In genomic region chr10:97436662-97437061, GRCm38 (mm10) we compare ENCODE assay signal across 9 mouse cellular contexts. TPM values are rescaled to one million over a fixed set of nuclear protein-coding genes. Genes with fewer than 3 reads are reported as not detected.
DNase-seq lines count a peak whose midpoint lies in the region; ATAC-seq and TF ChIP-seq lines count a peak whose summit lies in the region.
"Had no signal": no experiment of that assay in that cellular context is flagged by ENCODE, and none has a peak within 500 bp of the region (broad histone marks: within the 10 kb centered on the region; RNA-seq: fewer than 3 reads in every experiment).

No protein-coding gene starts in this region.

- no peak overlapping the region for H3K9ac ChIP-seq in limb, embryonic 12.5 days (replicated peaks)

- no peaks in the 10 kb centered on the region for H3K27me3 ChIP-seq in C2C12 (ENCODE audit: control insufficient read depth, insufficient read depth, insufficient read length)
- H3K27me3 ChIP-seq in limb, embryonic 12.5 days = no peaks in the 10 kb centered on the region
- H3K27me3 ChIP-seq in kidney, adult 2 months (replicated peaks; ENCODE audit: control insufficient read depth, insufficient read depth, low read length) = no peaks in the 10 kb centered on the region

- no peak overlapping the region for H3ac ChIP-seq in C2C12 (ENCODE audit: control insufficient read depth, insufficient read length, low read depth)

- H3K4me3 ChIP-seq in C2C12 (ENCODE audit: insufficient read depth, poor library complexity, severe bottlenecking) = no peak overlapping the region
- no peak overlapping the region for H3K4me3 ChIP-seq in limb, embryonic 12.5 days (replicated peaks)
- H3K4me3 ChIP-seq in kidney, adult 2 months (ENCODE audit: insufficient read depth, low read depth, low read length) = no peak overlapping the region

- H3K9me3 ChIP-seq in limb, embryonic 12.5 days = no peaks in the 10 kb centered on the region

- H3K27ac ChIP-seq in limb, embryonic 12.5 days = 0 out of 2 replicates have a peak overlapping the region, but pooled peaks have one; percentile 29
- no peak overlapping the region for H3K27ac ChIP-seq in kidney, adult 2 months (ENCODE audit: insufficient read depth, low read depth, low read length)

- no peaks in the 10 kb centered on the region for H3K79me3 ChIP-seq in C2C12 (ENCODE audit: low read depth)

- TF ChIP-seq POLR2A in kidney, adult 2 months (IDR thresholded peaks at IDR 0.05; ENCODE audit: low read depth, low read length) = no peak

- TF ChIP-seq CTCF in C2C12 (IDR thresholded peaks at IDR 0.05; ENCODE audit: control insufficient read depth, insufficient read depth, insufficient read length) = no peak
- TF ChIP-seq CTCF in kidney, adult 2 months (conservative IDR thresholded peaks at IDR 0.05; ENCODE audit: insufficient read depth, insufficient read length, low read depth, low read length) = no peak

- no peaks in the 10 kb centered on the region for H3K4me1 ChIP-seq in limb, embryonic 12.5 days (replicated peaks)
- H3K4me1 ChIP-seq in kidney, adult 2 months (ENCODE audit: control insufficient read depth, insufficient read depth, low read length) = no peaks in the 10 kb centered on the region

- peak; percentile 2 for DNase-seq in cerebellum, adult 8-10 months
- no peak for DNase-seq in cerebellum, adult 11-12 months
- DNase-seq in gastrocnemius, postnatal 10 days = peak; percentile 18
- no peak for DNase-seq in kidney, adult 2 months
- no peak for DNase-seq in thymus, postnatal 4 days

- no peak for ATAC-seq in limb, embryonic 12.5 days (ENCODE audit: insufficient number of reproducible peaks, insufficient read depth, low FRiP score, low TSS enrichment, low read depth)
- ATAC-seq in megakaryocyte progenitor cell, adult 5-6 weeks (replicated peaks; ENCODE audit: poor library complexity) = no peak

- no peaks in the 10 kb centered on the region for H3K36me3 ChIP-seq in C2C12 (ENCODE audit: control insufficient read depth, insufficient read depth)
- no peaks in the 10 kb centered on the region for H3K36me3 ChIP-seq in limb, embryonic 12.5 days
- no peaks in the 10 kb centered on the region for H3K36me3 ChIP-seq in kidney, adult 2 months (ENCODE audit: control insufficient read depth, insufficient read depth, low read length)

- H3K79me2 ChIP-seq in C2C12 (ENCODE audit: control insufficient read depth, insufficient read depth) = no peaks in the 10 kb centered on the region

- WGBS in limb, embryonic 12.5 days = 77% methylated on average over 5 of the region's 5 CpGs
- WGBS in kidney, adult 2 months = 76% methylated on average over 5 of the region's 5 CpGs

- no peak overlapping the region for H3K4me2 ChIP-seq in limb, embryonic 12.5 days

TF ChIP-seq in C2C12, 6 proteins besides CTCF, POLR2A, EP300 and RAD21:
- TF ChIP-seq FOSL1 (IDR thresholded peaks at IDR 0.05; ENCODE audit: insufficient read depth, low read length, poor library complexity, severe bottlenecking) (peak; percentile 9), USF1 (IDR thresholded peaks at IDR 0.05; ENCODE audit: low read depth) (no peak), MYOD1 (IDR thresholded peaks at IDR 0.05; ENCODE audit: control insufficient read depth, insufficient read length, low read depth) (no peak)
TF ChIP-seq in C2C12: peak in this region for 1.

RNA-seq across cellular contexts. Expression of gene Dcn, which starts 42.7 kb away (rescaled TPM):
- 0.07 TPM for polyA plus RNA-seq in C2C12 (2012; fragmentation: generic; extraction: Trizol)
- 100 to 1,000 TPM; 546 to 577 TPM for total RNA-seq in gastrocnemius, postnatal 10 days (2021)
- 51.8 and 66.6 TPM in 2 replicates for polyA plus RNA-seq in limb, embryonic 12.5 days (2016; fragmentation: Nextera tagmentation; extraction: Ambion mirVana)
- not detected in 2 replicates for total RNA-seq in megakaryocyte progenitor cell, adult 5-6 weeks (2015)
- not detected in 2 replicates for total RNA-seq in megakaryocyte progenitor cell, adult 5-6 weeks (2017)
- 97.6 and 106 TPM in 2 replicates for polyA plus RNA-seq in kidney, adult 2 months (2012; rRNA removed)
- total RNA-seq: common myeloid progenitor, adult 5-6 weeks had no signal

Comparison
In these comparisons a context has a peak if more than half of its experiments do, and no peak if none do; other contexts are left out.
1. DNase-seq: peak in cerebellum, adult 8-10 months (single experiment) and gastrocnemius, postnatal 10 days (single experiment); none in cerebellum, adult 11-12 months (single experiment), kidney, adult 2 months (single experiment) and thymus, postnatal 4 days (single experiment).
2. RNA of gene Dcn, which starts 42.7 kb away (polyA plus RNA-seq): 97.6 to 106 TPM in kidney, adult 2 months and 51.8 to 66.6 TPM in limb, embryonic 12.5 days; 0.07 TPM in C2C12 (single experiment); every median in the first group is over 10 times any median in the second.